Mouse (Mus musculus): ENCODE measurements at regions not wholly inside any gene's neighbourhood (a gene's known extent, or its start where the extent isn't known, plus 50 kb on each side); places are given as distances from the start of the nearest gene placed in this dataset.
"Not testable (repeated sequence)": the region's sequence is repeated elsewhere in the genome, so short reads cannot be mapped to it uniquely, and the experiment has no call there.

- not testable (repeated sequence) for H3K4me3 ChIP-seq (ENCODE audit: low read depth, low read length); H3K4me2 ChIP-seq (replicated peaks; ENCODE audit: low read depth, low read length); H3K27ac ChIP-seq (ENCODE audit: low read length); H3K9me3 ChIP-seq (ENCODE audit: low read length); ATAC-seq; H3K4me1 ChIP-seq (ENCODE audit: insufficient read depth, low read depth, low read length); H3K27me3 ChIP-seq (replicated peaks; ENCODE audit: insufficient read depth, low read length); H3K36me3 ChIP-seq (ENCODE audit: insufficient read depth, low read length); DNase-seq (ENCODE audit: low spot score); H3K9ac ChIP-seq (replicated peaks; ENCODE audit: low read depth)
- 47% methylated on average over 1 of the region's 1 CpGs for whole genome bisulfite sequencing
Observed at GRCm38 (mm10) chr2:95433996-95434395, 884.0 kb upstream of the Lrrc4c start.

GRCm38 (mm10) chr2:95440957-95441356, 877.0 kb upstream of the Lrrc4c start:
- no peaks in the 10 kb centered on the region for H3K9me3 ChIP-seq (ENCODE audit: low read length)
- H3K27ac ChIP-seq (ENCODE audit: low read length), result no peak overlapping the region
- no peak overlapping the region for H3K4me3 ChIP-seq (ENCODE audit: low read depth, low read length)
- no peak for DNase-seq (ENCODE audit: low spot score)
- no peak overlapping the region for H3K9ac ChIP-seq (replicated peaks; ENCODE audit: low read depth)
- no peak for ATAC-seq
- H3K4me2 ChIP-seq (replicated peaks; ENCODE audit: low read depth, low read length), result no peak overlapping the region
- TF ChIP-seq EP300 (IDR thresholded peaks at IDR 0.05) (no peak), CTCF (IDR thresholded peaks at IDR 0.05) (no peak)
- H3K27me3 ChIP-seq (replicated peaks; ENCODE audit: insufficient read depth, low read length), result no peaks in the 10 kb centered on the region
- H3K36me3 ChIP-seq (ENCODE audit: insufficient read depth, low read length), result no peaks in the 10 kb centered on the region
- no peaks in the 10 kb centered on the region for H3K4me1 ChIP-seq (ENCODE audit: insufficient read depth, low read depth, low read length)

GRCm38 (mm10) chr2:95443245-95443799, 874.6 kb upstream of the Lrrc4c start:
- Histone ChIP-seq H3K27me3 (replicated peaks; ENCODE audit: insufficient read depth, low read length) (no peaks in the 10 kb centered on the region), H3K9me3 (ENCODE audit: low read length) (no peaks in the 10 kb centered on the region), H3K4me2 (replicated peaks; ENCODE audit: low read depth, low read length) (no peak overlapping the region), H3K27ac (ENCODE audit: low read length) (no peak overlapping the region), H3K36me3 (ENCODE audit: insufficient read depth, low read length) (no peaks in the 10 kb centered on the region), H3K4me1 (ENCODE audit: insufficient read depth, low read depth, low read length) (no peaks in the 10 kb centered on the region), H3K4me3 (ENCODE audit: low read depth, low read length) (no peak overlapping the region), H3K9ac (replicated peaks; ENCODE audit: low read depth) (no peak overlapping the region)
- WGBS, result 77% methylated on average over 2 of the region's 2 CpGs
- ATAC-seq (no peak), DNase-seq (ENCODE audit: low spot score) (no peak)
- no peak for TF ChIP-seq CTCF (IDR thresholded peaks at IDR 0.05)
- TF ChIP-seq EP300 (IDR thresholded peaks at IDR 0.05), result no peak

- WGBS, result 9% methylated on average over 1 of the region's 1 CpGs
- DNase-seq (ENCODE audit: low spot score) (no peak), ATAC-seq (no peak)
- Histone ChIP-seq H3K36me3 (ENCODE audit: insufficient read depth, low read length) (no peaks in the 10 kb centered on the region), H3K9me3 (ENCODE audit: low read length) (no peaks in the 10 kb centered on the region), H3K4me3 (ENCODE audit: low read depth, low read length) (no peak overlapping the region), H3K9ac (replicated peaks; ENCODE audit: low read depth) (no peak overlapping the region), H3K27ac (ENCODE audit: low read length) (no peak overlapping the region), H3K27me3 (replicated peaks; ENCODE audit: insufficient read depth, low read length) (no peaks in the 10 kb centered on the region), H3K4me1 (ENCODE audit: insufficient read depth, low read depth, low read length) (no peaks in the 10 kb centered on the region), H3K4me2 (replicated peaks; ENCODE audit: low read depth, low read length) (no peak overlapping the region)
- TF ChIP-seq CTCF (IDR thresholded peaks at IDR 0.05) (no peak), EP300 (IDR thresholded peaks at IDR 0.05) (no peak)
Observed at GRCm38 (mm10) chr2:95448897-95449296, 869.1 kb upstream of the Lrrc4c start.

GRCm38 (mm10) chr2:95479827-95480226, 838.1 kb upstream of the Lrrc4c start:
- DNase-seq (ENCODE audit: low spot score) (no peak), ATAC-seq (no peak)
- Histone ChIP-seq H3K9ac (replicated peaks; ENCODE audit: low read depth) (no peak overlapping the region), H3K4me3 (ENCODE audit: low read depth, low read length) (no peak overlapping the region), H3K27me3 (replicated peaks; ENCODE audit: insufficient read depth, low read length) (no peaks in the 10 kb centered on the region), H3K9me3 (ENCODE audit: low read length) (no peaks in the 10 kb centered on the region), H3K4me1 (ENCODE audit: insufficient read depth, low read depth, low read length) (no peaks in the 10 kb centered on the region), H3K4me2 (replicated peaks; ENCODE audit: low read depth, low read length) (no peak overlapping the region), H3K27ac (ENCODE audit: low read length) (no peak overlapping the region), H3K36me3 (ENCODE audit: insufficient read depth, low read length) (no peaks in the 10 kb centered on the region)
- 77% methylated on average over 5 of the region's 5 CpGs for WGBS
- TF ChIP-seq EP300 (IDR thresholded peaks at IDR 0.05) (no peak), CTCF (IDR thresholded peaks at IDR 0.05) (no peak)

- no peak overlapping the region for H3K4me2 ChIP-seq (replicated peaks; ENCODE audit: low read depth, low read length)
- H3K9me3 ChIP-seq (ENCODE audit: low read length), result no peaks in the 10 kb centered on the region
- no peak overlapping the region for H3K9ac ChIP-seq (replicated peaks; ENCODE audit: low read depth)
- no peak for DNase-seq (ENCODE audit: low spot score)
- no peak overlapping the region for H3K4me3 ChIP-seq (ENCODE audit: low read depth, low read length)
- H3K36me3 ChIP-seq (ENCODE audit: insufficient read depth, low read length), result no peaks in the 10 kb centered on the region
- TF ChIP-seq CTCF (IDR thresholded peaks at IDR 0.05) (no peak), EP300 (IDR thresholded peaks at IDR 0.05) (no peak)
- no peak overlapping the region for H3K27ac ChIP-seq (ENCODE audit: low read length)
- H3K27me3 ChIP-seq (replicated peaks; ENCODE audit: insufficient read depth, low read length), result no peaks in the 10 kb centered on the region
- WGBS, result 68% methylated on average over 2 of the region's 2 CpGs
- ATAC-seq, result no peak
- H3K4me1 ChIP-seq (ENCODE audit: insufficient read depth, low read depth, low read length), result no peaks in the 10 kb centered on the region
Observed at GRCm38 (mm10) chr2:95483397-95483796, 834.6 kb upstream of the Lrrc4c start.

- no peaks in the 10 kb centered on the region for H3K4me1 ChIP-seq (ENCODE audit: insufficient read depth, low read depth, low read length)
- H3K9me3 ChIP-seq (ENCODE audit: low read length), result no peaks in the 10 kb centered on the region
- H3K27me3 ChIP-seq (replicated peaks; ENCODE audit: insufficient read depth, low read length), result no peaks in the 10 kb centered on the region
- no peak overlapping the region for H3K4me3 ChIP-seq (ENCODE audit: low read depth, low read length)
- H3K27ac ChIP-seq (ENCODE audit: low read length), result no peak overlapping the region
- H3K36me3 ChIP-seq (ENCODE audit: insufficient read depth, low read length), result no peaks in the 10 kb centered on the region
- no peak overlapping the region for H3K4me2 ChIP-seq (replicated peaks; ENCODE audit: low read depth, low read length)
- DNase-seq (ENCODE audit: low spot score) (no peak), ATAC-seq (no peak)
- WGBS, result 86% methylated on average over 3 of the region's 3 CpGs
- TF ChIP-seq EP300 (IDR thresholded peaks at IDR 0.05), result no peak
- no peak for TF ChIP-seq CTCF (IDR thresholded peaks at IDR 0.05)
- no peak overlapping the region for H3K9ac ChIP-seq (replicated peaks; ENCODE audit: low read depth)
Observed at GRCm38 (mm10) chr2:95487580-95488135, 830.3 kb upstream of the Lrrc4c start.

Measured in lung, postnatal 0 days (tissue).